ENCODE assay signal across 8 mouse cellular contexts in the genomic region with DNA sequence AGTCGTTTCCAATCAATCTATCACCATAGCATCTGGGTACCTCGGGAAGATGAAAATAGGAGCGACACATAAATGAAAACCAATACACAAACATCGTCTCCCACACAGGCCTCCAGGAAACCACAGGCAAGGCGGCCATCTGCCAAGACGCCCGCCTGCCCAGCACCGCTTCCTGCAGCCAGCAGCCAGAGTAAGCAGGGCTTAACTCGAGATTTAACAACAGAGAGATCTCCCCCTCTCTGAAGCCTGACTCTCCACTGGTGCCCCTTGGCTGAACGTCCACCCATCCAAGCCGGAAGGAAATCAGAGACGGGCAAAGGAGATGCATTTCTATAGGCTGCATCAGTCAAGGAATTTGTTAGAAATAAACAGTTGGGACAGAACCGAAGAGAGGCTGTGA. TPM values are rescaled to one million over a fixed set of nuclear protein-coding genes. Genes with fewer than 3 reads are reported as not detected.
DNase-seq lines count a peak whose midpoint lies in the region; ATAC-seq lines count a peak whose summit lies in the region.

No protein-coding gene starts in this region.

- no peak overlapping the region for H3K4me3 ChIP-seq in kidney, embryonic 16.5 days (ENCODE audit: low read length)

- no peaks in the 10 kb centered on the region for H3K36me3 ChIP-seq in kidney, embryonic 16.5 days (ENCODE audit: insufficient read depth, low read length)

- peak; percentile 29; the same call in 1 of the 2 replicates for ATAC-seq in kidney, embryonic 16.5 days (ENCODE audit: low FRiP score, low TSS enrichment)
- ATAC-seq in hematopoietic stem cell, adult 5-6 weeks (replicated peaks in 1 of 2; ENCODE audit: insufficient read depth in 1 of 2, low FRiP score in 2 of 2, low TSS enrichment in 1 of 2, low read depth in 1 of 2, poor library complexity in 2 of 2, severe bottlenecking in 2 of 2), result peak; percentile 85 to 87
- peak; percentile 52; the same call in 1 of the 2 replicates for ATAC-seq in megakaryocyte, adult 5-6 weeks (ENCODE audit: poor library complexity, severe bottlenecking)
- no peak for ATAC-seq in erythroid progenitor cell, adult 5-6 weeks (replicated peaks; ENCODE audit: low FRiP score, poor library complexity, severe bottlenecking)

- peak overlapping the region; percentile 31 for H3K9ac ChIP-seq in kidney, embryonic 16.5 days (replicated peaks; ENCODE audit: low read length)

- H3K27ac ChIP-seq in kidney, embryonic 16.5 days (ENCODE audit: low read length), result peak overlapping the region; percentile 73

- peaks cover 10% of the 10 kb centered on the region; the same call in 1 of the 2 replicates for H3K9me3 ChIP-seq in kidney, embryonic 16.5 days (ENCODE audit: low read length)

- H3K27me3 ChIP-seq in kidney, embryonic 16.5 days (ENCODE audit: insufficient read depth, low read length), result no peaks in the 10 kb centered on the region

- 7% methylated on average over 13 of the region's 13 CpGs for WGBS in kidney, embryonic 16.5 days

- H3K4me1 ChIP-seq in kidney, embryonic 16.5 days (ENCODE audit: insufficient read depth, low read length), result peaks cover 31% of the 10 kb centered on the region

- peak overlapping the region; percentile 11 for H3K4me2 ChIP-seq in kidney, embryonic 16.5 days (replicated peaks; ENCODE audit: low read depth, low read length)

- no peak for DNase-seq in kidney, postnatal 25 days
- peak; percentile 83 to 86 for DNase-seq in cerebellum, postnatal 10 days
- DNase-seq in ovary, postnatal 36 days (ENCODE audit: low spot score), result no peak
- no peak for DNase-seq in urinary bladder, postnatal 25 days (ENCODE audit: low spot score)

RNA-seq across cellular contexts. Expression of a gene that starts 21.1 kb away (rescaled TPM):
- polyA plus RNA-seq in kidney, embryonic 16.5 days (2015; fragmentation: Nextera tagmentation; extraction: Ambion mirVana), result 3.5 and 3.7 TPM in 2 replicates
- total RNA-seq in hematopoietic stem cell, adult 5-6 weeks (2017), result 4.4 and 7.5 TPM in 2 replicates
- 28.0 and 33.1 TPM in 2 replicates for total RNA-seq in megakaryocyte, adult 5-6 weeks (2015)
- 14.1 and 16.9 TPM in 2 replicates for total RNA-seq in megakaryocyte, adult 5-6 weeks (2017)
- 2.9 TPM in 2 replicates for total RNA-seq in erythroid progenitor cell, adult 5-6 weeks (2015; ENCODE audit: low replicate concordance)
- 1.0 and 1.8 TPM in 2 replicates for total RNA-seq in erythroid progenitor cell, adult 5-6 weeks (2017; ENCODE audit: low replicate concordance)

Comparison
In these comparisons a context has a peak if more than half of its experiments do, and no peak if none do; other contexts are left out.
1. DNase-seq: peak in cerebellum, postnatal 10 days (2 of 2); none in kidney, postnatal 25 days (0 of 2), ovary, postnatal 36 days (single experiment) and urinary bladder, postnatal 25 days (single experiment).